Mouse (Mus musculus) bone marrow, adult 2 months (tissue): Measurements from ENCODE around the gene Rgl1.

ENCODE experiments used
- CTCF ChIP-seq: fragments of 200-500 bp; IDR thresholded peaks from 2 replicates; pipeline ENCODE4 v1.5.1; 2011; ENCODE audit warnings: low read length, control low read depth; ENCODE audit not compliant: control insufficient read depth, insufficient read depth
- POLR2A ChIP-seq: fragments of 200-500 bp; IDR thresholded peaks from 2 replicates; pipeline ENCODE4 v1.6.1; 2011; ENCODE audit warnings: low read depth, mild to moderate bottlenecking, control low read depth, low read length, borderline replicate concordance; ENCODE audit not compliant: control insufficient read depth

- TF ChIP-seq CTCF, result no peak
- no peak for TF ChIP-seq POLR2A
Observed at GRCm38 (mm10) chr1:152612535-152613157, 153.5 kb downstream of the Rgl1 start.
